Mouse (Mus musculus) inflammation-experienced regulatory T-cells, adult 6 months (primary cell): ENCODE measurements around the gene Yjefn3. TPM values are rescaled to one million over a fixed set of nuclear protein-coding genes. Genes with fewer than 3 reads are reported as not detected.
A peak's percentile ranks its signal among the peaks of the same experiment; 100 is the strongest.
"Not testable (repeated sequence)": the region's sequence is repeated elsewhere in the genome, so short reads cannot be mapped to it uniquely, and the experiment has no call there.

Experiments used
- ATAC-seq: one replicate; pipeline ENCODE4 v1.8.0; 2017
- polyA plus RNA-seq, 3 experiments: library from polyadenylated mRNA; unstranded; fragments of 100-300 nt; shearing (Covaris generic); gene quantifications; one replicate each; pipeline ENCODE4 v1.2.1; 2017

The Yjefn3 gene
- polyA plus RNA-seq, result 1 to 10 TPM in 1 of 3 experiments, under 1 TPM in 1, not detected in 1; 0.56 to 1.1 TPM

DNA sequence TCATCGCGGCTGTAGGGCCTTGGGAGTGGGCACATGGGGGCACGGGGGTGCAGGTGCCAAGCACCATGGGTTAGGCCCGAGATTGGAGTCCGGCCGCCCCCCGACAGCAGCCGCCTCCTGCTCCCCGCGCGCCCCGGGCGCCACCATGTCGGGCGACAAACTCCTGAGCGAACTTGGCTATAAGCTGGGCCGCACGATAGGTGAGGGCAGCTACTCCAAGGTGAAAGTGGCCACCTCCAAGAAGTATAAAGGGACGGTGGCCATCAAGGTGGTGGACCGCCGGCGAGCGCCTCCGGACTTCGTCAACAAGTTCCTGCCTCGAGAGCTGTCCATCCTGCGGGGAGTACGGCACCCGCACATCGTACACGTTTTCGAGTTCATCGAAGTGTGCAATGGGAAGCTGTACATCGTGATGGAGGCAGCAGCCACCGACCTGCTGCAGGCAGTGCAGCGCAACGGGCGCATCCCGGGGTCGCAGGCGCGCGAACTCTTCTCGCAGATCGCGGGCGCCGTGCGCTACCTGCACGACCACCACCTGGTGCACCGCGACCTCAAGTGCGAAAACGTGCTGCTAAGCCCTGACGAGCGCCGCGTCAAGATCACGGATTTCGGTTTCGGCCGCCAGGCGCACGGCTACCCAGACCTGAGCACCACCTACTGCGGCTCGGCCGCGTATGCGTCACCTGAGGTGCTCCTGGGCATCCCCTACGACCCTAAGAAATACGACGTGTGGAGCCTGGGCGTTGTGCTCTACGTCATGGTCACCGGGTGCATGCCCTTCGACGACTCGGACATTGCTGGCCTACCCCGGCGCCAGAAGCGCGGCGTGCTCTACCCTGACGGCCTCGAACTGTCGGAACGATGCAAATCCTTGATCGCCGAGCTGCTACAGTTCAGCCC is at the start of gene Yjefn3, which contains the start of the genes Tssk6 and Ndufa13:
Gene Yjefn3, minus strand, starts transcription at position 550 of the 900 bp plus-strand sequence.
Gene Tssk6, plus strand, starts transcription at position 22 of the 900 bp plus-strand sequence.
Gene Ndufa13, minus strand, starts transcription at position 396 of the 900 bp plus-strand sequence.
- ATAC-seq, result peak; percentile 29

DNA sequence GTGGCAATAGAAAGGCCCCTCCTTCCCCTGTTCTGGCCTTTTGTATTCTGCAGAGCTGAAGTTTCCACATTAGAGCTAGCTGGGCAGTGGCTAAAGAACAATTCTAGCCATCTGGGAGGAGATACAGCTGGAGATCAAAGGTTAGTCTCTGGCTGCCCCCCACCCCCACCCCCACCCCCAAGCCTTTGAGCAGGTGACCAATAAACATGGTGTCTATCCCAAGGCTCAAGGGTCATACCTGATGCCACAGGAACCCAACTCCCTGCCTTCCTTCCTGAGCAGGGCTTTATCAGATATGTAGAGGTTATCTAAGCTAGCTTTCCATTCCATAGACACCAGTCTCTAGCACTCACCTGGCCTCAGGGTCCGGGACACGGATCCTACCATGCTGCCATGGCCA is 47.8 kb upstream of the Yjefn3 start:
- no peak for ATAC-seq

DNA sequence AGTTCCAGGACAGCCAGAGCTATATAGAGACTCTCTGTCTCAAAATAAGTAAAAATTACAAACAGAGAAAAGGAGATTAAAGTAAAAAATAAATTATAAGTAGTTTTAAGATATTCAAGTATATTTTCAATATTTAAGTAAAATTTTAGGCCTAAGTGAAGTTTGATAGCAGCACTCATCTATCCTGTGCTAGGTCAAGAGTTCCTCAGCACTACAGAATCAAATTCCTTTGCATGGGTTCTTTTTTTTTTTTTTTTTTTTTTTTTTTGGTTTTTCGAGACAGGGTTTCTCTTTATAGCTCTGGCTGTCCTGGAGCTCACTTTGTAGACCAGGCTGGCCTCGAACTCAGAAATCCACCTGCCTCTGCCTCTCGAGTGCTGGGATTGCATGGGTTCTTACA is 40.0 kb upstream of the Yjefn3 start:
- ATAC-seq, result not testable (repeated sequence)

- ATAC-seq, result peak; percentile 55
Measured at GRCm38 (mm10) chr8:69940386-69940785, 37.9 kb upstream of the Yjefn3 start.

GRCm38 (mm10) chr8:69939633-69940032 is 37.1 kb upstream of the Yjefn3 start:
- ATAC-seq, result no peak

DNA sequence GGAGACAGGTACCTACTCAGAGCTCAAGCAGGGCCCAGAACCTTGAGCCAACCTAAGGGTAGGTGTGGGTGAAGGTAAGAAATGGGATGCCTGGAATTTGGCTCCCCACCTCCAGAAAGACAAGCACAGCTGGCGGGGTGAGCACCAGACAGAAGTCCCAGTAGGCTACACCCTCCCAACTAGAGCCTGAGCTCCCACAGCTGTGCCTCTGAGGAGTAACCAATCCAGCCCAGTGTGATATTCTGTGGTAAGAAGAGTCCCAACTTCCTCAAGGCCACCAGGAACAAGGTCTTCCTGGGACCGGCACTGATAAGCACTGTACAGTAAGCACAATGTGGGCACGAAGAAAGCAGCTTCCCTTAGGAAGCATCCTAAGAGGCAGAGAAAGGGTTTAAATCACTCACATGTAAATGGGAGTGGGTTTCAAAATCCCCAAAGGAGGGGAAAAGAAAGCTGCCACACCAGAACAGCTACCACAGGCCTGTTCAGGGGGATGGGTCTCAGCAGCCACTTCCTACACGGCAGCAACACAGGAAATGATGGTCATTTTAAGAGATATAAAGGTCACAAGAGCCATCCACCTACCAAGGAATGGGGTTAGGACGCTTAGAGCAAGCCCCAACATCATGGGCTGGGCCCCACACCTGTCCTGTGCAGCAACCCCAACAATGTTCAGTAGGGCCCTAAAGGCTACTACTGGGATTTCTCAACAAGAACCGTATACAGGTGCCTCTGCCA is 35.9 kb upstream of the Yjefn3 start:
- peak; percentile 20 for ATAC-seq

DNA sequence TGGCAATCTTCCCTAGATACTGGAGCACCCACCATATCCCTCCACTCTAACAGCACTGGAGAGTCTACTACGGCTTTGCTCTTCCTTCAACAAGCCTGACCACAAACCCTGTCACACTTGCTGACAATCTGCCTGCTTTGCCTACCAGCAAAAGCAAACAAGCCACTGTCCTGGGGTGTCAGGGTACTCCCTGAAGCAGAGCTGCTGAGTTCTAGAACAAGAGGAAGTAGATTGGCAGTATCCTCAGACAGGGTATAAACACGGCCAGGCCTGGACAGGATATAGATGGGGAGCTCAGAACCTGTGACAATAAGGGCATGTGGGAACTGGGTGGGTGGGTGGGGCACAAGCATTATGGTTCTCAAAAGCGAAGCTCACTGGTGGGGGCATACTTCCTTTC is 35.0 kb upstream of the Yjefn3 start:
- ATAC-seq, result peak; percentile 75

- no peak for ATAC-seq
Measured at GRCm38 (mm10) chr8:69936050-69936794, 33.7 kb upstream of the Yjefn3 start.

DNA sequence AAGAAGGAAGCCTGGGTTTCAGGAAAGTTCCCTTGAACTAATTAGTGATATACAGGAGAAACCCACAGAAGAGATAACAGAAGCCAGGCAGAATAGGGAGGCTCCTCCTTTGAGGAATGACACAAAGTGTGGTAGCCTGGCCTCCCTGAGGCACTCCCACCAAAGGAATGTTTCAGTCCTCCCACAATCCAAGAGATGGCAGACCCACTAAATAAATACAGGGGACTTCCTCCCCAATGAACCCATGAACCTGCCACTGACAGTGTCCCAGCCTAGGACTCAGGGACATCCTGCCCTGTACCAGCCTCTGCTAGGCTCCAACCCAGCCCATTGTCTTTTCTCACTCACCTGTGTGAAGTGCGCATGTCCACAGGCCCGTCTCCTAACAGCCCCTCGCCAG is 32.9 kb upstream of the Yjefn3 start:
- ATAC-seq, result no peak

DNA sequence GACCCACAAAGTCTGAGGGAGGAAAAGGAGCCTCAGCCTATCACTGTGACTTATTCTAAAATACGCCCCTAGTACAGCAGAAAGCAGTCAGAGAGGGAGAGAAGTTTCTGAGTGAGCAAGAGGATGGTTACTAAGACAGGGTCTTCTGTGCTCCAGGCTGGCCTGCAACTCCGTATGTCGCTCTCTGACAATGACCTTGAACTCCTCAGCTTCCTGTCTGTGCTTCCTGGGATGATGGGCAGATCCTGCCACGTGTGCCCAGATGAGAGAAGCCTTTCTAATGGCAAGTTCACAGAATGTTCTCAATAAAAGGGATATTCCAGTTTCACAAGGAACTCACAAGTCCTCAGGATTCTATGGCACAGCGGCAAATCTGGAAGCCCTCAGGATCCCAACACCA is 32.1 kb upstream of the Yjefn3 start:
- no peak for ATAC-seq

- peak; percentile 33 for ATAC-seq
Measured at GRCm38 (mm10) chr8:69933811-69934210, 31.3 kb upstream of the Yjefn3 start.

GRCm38 (mm10) chr8:69926901-69927300 is 24.4 kb upstream of the Yjefn3 start:
- ATAC-seq, result no peak

DNA sequence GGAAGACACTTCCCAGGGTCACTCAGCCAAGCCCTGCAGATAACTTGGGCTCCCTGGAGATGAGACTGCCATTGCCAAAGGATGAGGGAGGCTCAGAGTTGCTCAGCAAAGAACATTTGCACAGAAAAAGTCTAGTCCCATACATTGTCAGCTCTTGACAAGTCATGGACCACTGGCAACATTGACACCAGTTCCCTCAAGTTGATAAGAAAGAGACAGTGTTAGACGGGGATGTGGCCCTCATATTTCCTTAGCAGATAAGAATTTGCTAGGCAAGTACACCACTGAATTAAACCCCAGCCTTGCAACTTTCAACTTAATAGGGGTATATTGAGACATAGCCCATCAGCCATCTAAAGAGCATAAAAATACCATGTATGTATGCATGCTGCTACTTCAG is 21.5 kb upstream of the Yjefn3 start:
- no peak for ATAC-seq

- ATAC-seq, result no peak
Measured at GRCm38 (mm10) chr8:69921141-69921540, 18.6 kb upstream of the Yjefn3 start.

DNA sequence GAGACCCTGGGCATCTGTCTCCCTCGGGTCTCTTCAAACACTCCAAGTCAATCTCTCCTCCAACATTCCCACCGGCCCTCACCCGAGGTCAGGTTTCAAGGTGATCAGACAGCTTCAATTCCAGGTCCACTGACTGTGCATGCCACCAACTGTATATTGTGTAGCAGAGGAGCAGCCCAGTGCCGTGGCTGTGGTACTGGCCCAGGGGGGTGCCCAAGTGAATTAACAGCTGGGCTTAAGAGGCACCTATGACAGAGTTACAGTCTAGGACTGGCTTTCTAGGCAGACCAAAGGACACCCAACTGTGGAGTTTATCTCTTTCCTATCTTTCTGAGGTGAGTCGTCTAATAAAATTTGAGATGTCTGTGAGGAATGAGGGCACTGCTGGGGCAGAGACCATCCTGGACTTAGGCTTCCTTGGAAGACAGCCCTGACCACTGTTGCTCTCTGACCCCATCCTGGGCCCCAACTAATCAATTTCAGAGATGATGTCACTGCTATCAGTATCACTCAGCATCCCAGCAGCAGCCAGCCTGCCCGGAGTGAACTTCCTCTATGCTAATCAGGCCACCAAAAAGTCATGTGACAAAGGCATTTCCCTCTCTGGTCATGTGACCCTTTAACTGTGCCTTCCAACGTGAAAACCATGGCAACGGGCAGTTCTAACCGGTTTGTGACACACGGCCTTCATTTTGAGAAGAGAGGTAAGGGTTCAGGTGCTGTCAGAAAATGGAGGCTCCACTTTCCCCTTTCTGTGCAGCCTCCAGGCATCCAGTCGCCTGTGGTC is 17.6 kb upstream of the Yjefn3 start:
- peak; percentile 92 for ATAC-seq

GRCm38 (mm10) chr8:69919010-69919409 is 16.5 kb upstream of the Yjefn3 start:
- ATAC-seq, result peak; percentile 72

GRCm38 (mm10) chr8:69918506-69918905 is 16.0 kb upstream of the Yjefn3 start:
- ATAC-seq, result no peak

- no peak for ATAC-seq
Measured at GRCm38 (mm10) chr8:69915748-69916147, 13.2 kb upstream of the Yjefn3 start.

- no peak for ATAC-seq
Measured at GRCm38 (mm10) chr8:69914526-69914925, 12.0 kb upstream of the Yjefn3 start.

GRCm38 (mm10) chr8:69912478-69913074 is 10.1 kb upstream of the Yjefn3 start:
- ATAC-seq, result no peak

GRCm38 (mm10) chr8:69911917-69912316 is 9.4 kb upstream of the Yjefn3 start:
- ATAC-seq, result no peak
